Mouse (Mus musculus) G1E (cell line): ENCODE data around the gene Pafah2.

ENCODE experiments used
- CTCF ChIP-seq: IDR thresholded peaks from 2 replicates; pipeline ENCODE4 v1.5.1; 2012; ENCODE audit warnings: low read depth, low read length, inconsistent platforms, mixed read lengths
- GATA1 ChIP-seq: IDR thresholded peaks from 2 replicates; pipeline ENCODE4 v1.6.1; 2012; ENCODE audit warnings: borderline replicate concordance, low read length, inconsistent platforms, mixed read lengths
- POLR2AphosphoS5 ChIP-seq: IDR thresholded peaks from 2 replicates; pipeline ENCODE4 v1.6.1; 2012; ENCODE audit warnings: low read depth, low read length, inconsistent platforms; ENCODE audit not compliant: insufficient replicate concordance

- TF ChIP-seq GATA1 (no peak), CTCF (no peak), POLR2AphosphoS5 (no peak)
Observed at GRCm38 (mm10) chr4:134425088-134425487, 29.0 kb downstream of the Pafah2 start.
